Mouse (Mus musculus) lung, adult 2 months (tissue): Measurements from ENCODE around the gene Eya3.

Experiments used
- CTCF ChIP-seq: fragments of 200-500 bp; IDR thresholded peaks from 2 replicates; pipeline ENCODE4 v1.5.1; 2011; ENCODE audit warnings: mild to moderate bottlenecking, low read length, control low read depth; ENCODE audit not compliant: insufficient read depth
- POLR2A ChIP-seq: fragments of 200-500 bp; IDR thresholded peaks from 2 replicates; pipeline ENCODE4 v1.6.1; 2011; ENCODE audit warnings: low read depth, mild to moderate bottlenecking, control low read depth, low read length, borderline replicate concordance; ENCODE audit errors: extremely low read depth

- TF ChIP-seq POLR2A, result no peak
- TF ChIP-seq CTCF, result peak; percentile 74
These were observed 118.2 kb downstream of the Eya3 start, which contains the start of gene Smpdl3b for GRCm38 (mm10) chr4:132756974-132757373.
